Mouse (Mus musculus) NIH3T3 (cell line): ENCODE results near the gene Telo2.

Experiments
- DNase-seq: peaks from one replicate; pipeline ENCODE4 v3.0.0-alpha.2; 2012; ENCODE audit warnings: low read depth

Gene Telo2

DNA sequence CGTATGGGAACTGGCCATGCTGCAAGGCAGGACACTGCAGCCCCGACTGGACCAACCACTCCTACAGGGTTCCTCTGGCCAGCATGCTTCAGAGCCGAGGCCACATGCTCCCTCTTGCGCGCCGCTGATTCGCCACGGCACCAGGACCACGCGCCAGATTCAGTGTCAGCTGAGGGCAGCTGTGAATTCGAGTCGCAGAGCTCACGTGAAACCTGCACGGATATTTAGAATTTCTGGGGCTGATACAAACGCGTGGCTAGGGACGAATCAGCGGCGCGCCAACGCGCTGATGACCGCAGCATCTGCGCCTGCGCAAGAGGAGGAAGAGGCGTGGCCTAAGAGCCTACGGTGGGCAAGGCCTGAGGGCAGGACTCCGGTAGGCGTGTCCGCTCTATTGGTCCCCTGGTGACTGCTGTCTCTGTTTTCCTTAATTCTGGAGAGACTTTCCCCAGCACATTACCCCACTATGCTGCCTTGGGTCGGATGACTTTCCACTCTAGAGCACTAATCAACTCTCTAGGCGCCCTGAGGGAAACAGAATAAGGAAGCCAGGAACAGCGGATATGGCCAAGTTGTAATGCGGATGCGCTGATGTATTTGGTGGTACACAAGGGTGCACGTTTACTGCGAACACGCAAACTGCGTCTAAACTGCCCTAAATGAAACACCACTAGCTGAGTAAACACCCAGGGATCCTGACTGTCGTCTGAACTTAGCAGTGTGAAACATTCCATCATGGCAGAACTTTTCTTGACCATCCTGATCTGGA, at the start of gene Telo2:
Telo2 (minus strand) TSS at position 304 of the 769 bp plus-strand sequence.
- peak; percentile 97 for DNase-seq

DNA sequence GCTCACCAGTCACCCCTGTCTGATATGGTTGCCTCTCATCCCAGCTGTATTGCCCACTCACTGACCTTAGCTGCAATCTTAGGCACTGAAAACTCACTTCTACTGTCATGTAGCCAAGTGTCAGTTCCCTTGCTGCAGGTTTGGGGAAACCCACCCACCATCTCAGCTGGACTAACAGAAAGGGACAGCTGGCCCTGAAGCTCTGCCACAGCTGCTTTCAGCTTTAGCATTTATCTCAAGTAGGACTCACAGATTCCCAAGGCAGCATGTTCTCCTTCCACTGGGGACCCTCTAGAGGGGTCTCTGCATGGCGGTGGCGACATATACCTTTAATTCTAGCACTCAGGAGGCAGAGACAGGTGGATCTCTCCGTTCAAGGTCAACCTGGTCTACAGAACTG, 49.0 kb upstream of the Telo2 start:
- DNase-seq, result no peak

GRCm38 (mm10) chr17:25163387-25163786, 47.6 kb upstream of the Telo2 start:
- no peak for DNase-seq

GRCm38 (mm10) chr17:25162161-25162560, 46.4 kb upstream of the Telo2 start, which contains the start of gene Ccdc154:
Gene Ccdc154 (plus strand): TSS chr17:25162461.
- DNase-seq, result no peak

- peak; percentile 62 for DNase-seq
These were observed 24.2 kb upstream of the Telo2 start for GRCm38 (mm10) chr17:25139960-25140359.

DNA sequence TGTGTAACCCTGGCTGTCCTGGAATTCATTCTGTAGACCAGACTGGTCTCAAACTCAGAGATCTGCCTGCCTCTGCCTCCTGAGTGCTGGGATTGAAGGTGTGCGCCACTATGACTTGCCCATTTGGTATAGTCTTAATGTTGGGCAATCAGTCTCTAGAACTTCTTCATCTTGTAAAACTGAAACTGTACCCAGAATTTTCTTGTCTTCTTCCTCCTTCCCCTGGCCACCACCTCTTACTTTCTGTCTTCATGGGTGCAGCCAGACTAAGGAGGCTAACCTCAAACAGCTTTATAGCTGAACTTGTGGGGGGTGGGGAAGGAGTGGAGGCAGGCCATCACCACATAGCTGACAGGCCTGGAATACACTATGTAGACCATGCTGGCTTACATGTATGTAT, 23.0 kb upstream of the Telo2 start:
- DNase-seq, result no peak

GRCm38 (mm10) chr17:25135622-25136021, 19.9 kb upstream of the Telo2 start:
- DNase-seq, result no peak

DNA sequence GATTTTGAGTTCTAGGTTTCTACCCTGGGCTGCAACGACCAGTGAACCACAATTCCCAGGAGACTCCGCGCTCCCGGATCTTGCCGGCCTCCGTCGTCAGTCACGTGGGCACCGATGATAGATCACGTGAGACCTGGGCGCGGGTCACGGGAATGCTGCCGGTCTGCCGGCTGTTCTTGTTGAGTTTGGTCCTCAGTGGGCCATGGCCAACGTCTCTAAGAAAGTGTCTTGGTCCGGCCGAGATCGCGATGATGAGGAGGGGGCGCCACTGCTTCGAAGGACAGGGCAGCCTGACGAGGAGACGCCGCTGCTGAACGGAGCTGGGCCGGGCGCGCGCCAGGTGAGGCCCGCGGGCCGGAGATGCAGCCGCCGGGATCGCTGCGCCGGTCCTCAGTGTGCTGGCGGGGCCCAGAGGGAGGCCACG, 17.5 kb upstream of the Telo2 start, which contains the start of gene Clcn7:
Clcn7 (plus strand) TSS at position 117 of the 424 bp plus-strand sequence.
- DNase-seq, result peak; percentile 98

GRCm38 (mm10) chr17:25130060-25130459, 14.3 kb upstream of the Telo2 start:
- DNase-seq, result no peak

- no peak for DNase-seq
These were observed 11.9 kb upstream of the Telo2 start for GRCm38 (mm10) chr17:25127681-25128080.

DNA sequence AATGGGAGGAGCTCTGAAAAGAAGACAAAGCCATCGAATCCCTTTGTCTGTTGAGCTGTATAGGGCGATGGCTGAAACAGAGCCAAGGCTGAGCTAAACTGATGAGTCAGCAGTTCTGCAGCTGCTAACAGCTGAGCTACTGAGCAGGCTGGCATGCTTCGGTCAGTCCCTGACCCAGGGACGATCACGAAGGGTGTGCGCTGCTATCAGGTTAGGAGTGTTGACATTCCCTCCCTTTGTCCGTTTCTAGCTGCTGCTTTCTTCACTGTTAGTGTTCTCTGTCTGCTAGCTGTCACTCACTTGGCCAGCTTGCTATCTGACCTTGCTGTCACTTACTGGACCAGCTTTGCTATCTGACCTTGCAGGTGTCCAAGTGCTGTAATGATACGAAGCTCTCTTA, 11.3 kb upstream of the Telo2 start:
- peak; percentile 65 for DNase-seq

GRCm38 (mm10) chr17:25125442-25126060, 9.8 kb upstream of the Telo2 start:
- DNase-seq, result peak; percentile 55

DNA sequence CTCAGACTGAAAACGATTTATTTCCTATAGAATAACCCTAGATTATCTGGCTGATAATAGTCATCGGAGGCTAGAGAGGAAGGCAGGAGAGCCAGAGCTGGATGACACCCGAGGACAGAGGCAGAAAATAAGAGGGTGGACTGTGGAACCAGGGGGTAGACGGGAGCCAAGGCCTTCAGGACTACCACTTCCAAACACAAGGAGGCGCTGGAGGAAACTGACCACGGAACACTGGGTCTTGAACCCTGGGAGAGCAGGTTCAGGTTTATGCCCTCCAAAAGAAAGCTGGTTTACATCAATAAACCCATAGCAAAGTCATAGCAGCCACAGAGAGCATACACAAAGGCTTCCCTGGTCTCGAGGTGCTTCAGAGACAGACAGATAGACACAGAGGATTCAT, 8.2 kb upstream of the Telo2 start:
- DNase-seq, result peak; percentile 31

GRCm38 (mm10) chr17:25120406-25120805, 4.6 kb upstream of the Telo2 start, which contains the start of gene Ptx4:
Gene Ptx4 (plus strand): TSS chr17:25120760.
- no peak for DNase-seq

GRCm38 (mm10) chr17:25117263-25117662, 1.5 kb upstream of the Telo2 start:
- peak; percentile 61 for DNase-seq

DNA sequence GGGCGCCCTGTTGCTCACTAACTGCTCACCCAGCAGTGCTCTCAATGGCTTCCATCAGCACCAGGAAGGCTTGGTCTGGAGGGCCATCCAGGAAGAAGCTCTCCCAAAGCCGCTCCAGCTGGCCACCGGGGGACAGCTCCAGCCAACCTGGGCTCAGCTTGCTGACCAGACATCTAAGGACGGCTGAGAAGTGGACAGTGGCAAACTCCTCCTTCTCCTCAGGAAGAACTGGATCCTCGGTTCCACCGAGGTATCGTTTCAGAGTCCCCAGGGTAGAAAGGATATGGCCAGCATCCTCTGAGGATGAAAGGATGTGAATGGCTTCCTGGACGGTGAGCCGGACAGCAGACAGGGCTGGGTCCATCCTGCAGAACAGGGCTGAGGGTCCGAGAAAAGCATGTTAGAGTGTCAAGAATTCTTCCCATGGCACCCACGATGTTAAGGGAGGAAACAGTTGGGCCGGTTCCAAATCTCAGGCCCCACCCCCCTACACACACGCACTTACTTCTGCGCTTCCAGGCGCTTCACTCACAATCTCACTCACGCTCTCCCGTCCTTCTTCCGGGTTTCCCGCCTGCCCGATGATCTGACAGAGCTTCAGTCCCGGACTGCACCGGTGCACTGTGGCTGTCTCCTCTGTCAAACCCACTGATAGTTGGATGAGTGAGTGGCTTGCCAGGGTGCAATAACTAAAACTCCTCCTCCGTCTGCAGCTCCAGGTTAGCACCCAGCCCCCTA, 690 bp downstream of the Telo2 start:
- peak; percentile 35 for DNase-seq

DNA sequence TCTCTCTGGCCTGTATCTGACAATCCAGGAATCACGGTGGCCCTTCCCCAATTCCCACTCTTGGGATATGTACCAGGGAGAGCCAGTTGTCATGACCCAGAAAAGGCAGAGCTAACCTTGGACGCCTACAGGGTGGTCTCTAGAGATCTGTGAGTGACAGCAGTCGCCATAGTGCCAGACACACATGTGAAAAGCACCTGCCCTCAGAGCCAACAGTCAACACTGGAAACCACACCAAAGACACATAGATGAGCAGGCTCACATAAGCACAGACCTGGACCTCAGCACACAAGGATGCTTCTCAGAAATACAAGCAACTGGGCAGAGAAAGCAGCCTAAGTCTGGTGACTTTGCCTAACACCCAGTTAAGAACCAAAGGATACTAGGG, 3.4 kb downstream of the Telo2 start:
- DNase-seq, result no peak

DNA sequence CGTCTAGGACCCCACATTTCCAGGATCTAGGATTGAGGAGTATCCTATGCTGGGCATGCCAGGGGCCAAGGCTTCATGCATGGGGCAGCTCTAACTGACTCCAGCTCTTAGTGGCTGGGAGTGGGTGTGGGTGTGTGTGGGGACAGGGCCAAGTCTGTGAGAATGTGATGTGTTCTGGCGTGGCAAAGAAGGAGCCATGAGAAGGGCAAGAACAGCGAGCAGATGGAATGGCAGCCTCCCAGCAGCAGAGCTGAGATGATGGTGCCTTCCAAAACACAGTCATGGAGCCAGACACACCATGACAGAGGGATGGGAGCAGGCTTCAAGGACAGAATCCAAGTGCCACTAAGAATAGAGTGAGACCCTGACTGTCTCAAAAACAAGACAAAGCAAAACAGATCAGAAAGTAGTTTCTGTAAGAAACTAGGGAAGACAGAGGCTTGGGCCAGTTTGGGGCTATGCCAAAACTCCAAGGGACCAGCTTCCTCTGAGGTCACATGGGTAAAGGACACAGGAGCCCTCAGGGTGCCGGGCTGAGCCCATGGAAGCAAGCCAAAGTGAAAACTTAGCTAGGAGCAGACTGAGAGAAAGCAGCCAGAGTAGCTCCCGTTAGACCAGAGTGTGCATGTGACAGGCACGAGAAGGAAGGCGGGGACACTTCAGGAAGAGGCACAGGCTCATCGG, 3.9 kb downstream of the Telo2 start:
- no peak for DNase-seq

- DNase-seq, result no peak
These were observed 4.5 kb downstream of the Telo2 start for GRCm38 (mm10) chr17:25111220-25111619.

- no peak for DNase-seq
These were observed 5.2 kb downstream of the Telo2 start for GRCm38 (mm10) chr17:25110590-25110989.

DNA sequence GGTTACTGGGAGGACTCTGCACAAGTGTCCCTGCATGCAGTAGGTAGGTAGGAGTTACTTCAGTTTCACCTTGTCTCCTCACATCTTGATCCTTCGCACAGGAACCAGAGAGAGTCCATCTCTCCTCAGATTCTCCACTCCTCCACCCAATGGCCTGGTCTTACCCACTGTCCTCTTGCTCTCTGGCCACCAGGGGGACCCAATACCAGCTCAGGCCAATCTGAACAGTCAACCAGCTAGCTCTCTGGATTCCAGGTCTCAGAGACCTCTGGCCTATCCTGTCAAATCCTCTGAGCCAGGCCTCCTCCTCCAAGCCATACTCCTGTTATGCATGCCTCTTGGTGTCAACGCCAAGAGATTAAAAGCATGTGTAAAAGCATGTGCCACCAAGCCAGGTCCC, 6.2 kb downstream of the Telo2 start:
- peak; percentile 81 for DNase-seq

GRCm38 (mm10) chr17:25107786-25108185, 8.0 kb downstream of the Telo2 start:
- no peak for DNase-seq
